Mouse (Mus musculus): Measurements from ENCODE around the gene Rab44.
A peak's percentile ranks its signal among the peaks of the same experiment; 100 is the strongest.
"Not testable (repeated sequence)": the region's sequence is repeated elsewhere in the genome, so short reads cannot be mapped to it uniquely, and the experiment has no call there.

Gene Rab44

GRCm38 (mm10) chr17:29113591-29114352 lies at the start of gene Rab44:
Gene Rab44, plus strand, starts transcription at chr17:29114145.
- peak; percentile 43 for DNase-seq

GRCm38 (mm10) chr17:29065245-29065940 lies 48.6 kb upstream of the Rab44 start:
- DNase-seq, result no peak

GRCm38 (mm10) chr17:29065971-29066370 lies 48.0 kb upstream of the Rab44 start:
- DNase-seq, result no peak

- not testable (repeated sequence) for DNase-seq
These were observed 46.5 kb upstream of the Rab44 start for GRCm38 (mm10) chr17:29067416-29067815.

DNA sequence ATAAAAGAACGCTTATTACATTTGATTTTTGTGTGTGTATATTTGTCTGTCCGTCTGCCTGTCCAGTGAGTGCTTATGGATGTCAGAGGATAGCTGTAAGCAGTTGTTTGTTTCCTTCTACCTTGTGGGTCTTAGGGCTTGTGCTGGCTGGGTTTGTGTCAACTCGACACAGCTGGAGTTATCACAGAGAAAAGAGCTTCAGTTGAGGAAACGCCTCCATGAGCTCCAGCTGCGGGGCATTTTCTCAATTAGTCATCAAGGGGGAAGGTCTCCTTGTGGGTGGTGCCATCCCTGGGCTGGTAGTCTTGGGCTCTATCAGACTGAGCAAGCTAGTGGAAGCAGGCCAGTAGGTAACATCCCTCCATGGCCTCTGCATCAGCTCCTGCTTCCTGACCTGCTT lies 46.1 kb upstream of the Rab44 start:
- DNase-seq, result no peak

GRCm38 (mm10) chr17:29069063-29069462 lies 44.9 kb upstream of the Rab44 start:
- no peak for DNase-seq

GRCm38 (mm10) chr17:29071820-29072219 lies 42.1 kb upstream of the Rab44 start:
- no peak for DNase-seq

GRCm38 (mm10) chr17:29072701-29073307 lies 41.1 kb upstream of the Rab44 start:
- no peak for DNase-seq

DNA sequence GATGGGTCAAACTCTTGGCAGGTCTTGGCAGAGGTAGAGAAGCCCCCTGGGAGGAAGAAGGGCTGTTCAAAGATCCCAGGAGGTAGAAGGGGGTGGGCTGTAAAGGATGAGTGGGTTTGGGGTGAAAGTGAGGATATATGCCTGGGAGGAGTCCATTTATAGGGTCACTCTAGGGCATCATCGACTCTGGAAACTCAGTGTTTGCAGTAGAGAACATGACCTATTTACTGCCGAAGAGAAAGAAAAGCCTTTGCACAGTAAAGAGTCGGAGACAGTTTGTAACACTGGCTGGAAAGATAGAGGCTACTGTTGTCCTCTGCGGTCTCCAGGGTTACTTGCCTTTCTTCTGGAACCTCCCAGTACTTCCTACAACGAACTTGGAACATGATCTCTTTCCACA lies 40.6 kb upstream of the Rab44 start:
- DNase-seq, result no peak

GRCm38 (mm10) chr17:29074085-29074484 lies 39.9 kb upstream of the Rab44 start:
- no peak for DNase-seq

GRCm38 (mm10) chr17:29076235-29076634 lies 37.7 kb upstream of the Rab44 start:
- DNase-seq, result no peak

- DNase-seq, result peak; percentile 79
These were observed 36.0 kb upstream of the Rab44 start for GRCm38 (mm10) chr17:29077786-29078509.

GRCm38 (mm10) chr17:29078519-29079383 lies 35.2 kb upstream of the Rab44 start:
- peak; percentile 86 for DNase-seq

- no peak for DNase-seq
These were observed 33.0 kb upstream of the Rab44 start for GRCm38 (mm10) chr17:29080758-29081617.

GRCm38 (mm10) chr17:29081618-29082381 lies 32.1 kb upstream of the Rab44 start:
- no peak for DNase-seq

DNA sequence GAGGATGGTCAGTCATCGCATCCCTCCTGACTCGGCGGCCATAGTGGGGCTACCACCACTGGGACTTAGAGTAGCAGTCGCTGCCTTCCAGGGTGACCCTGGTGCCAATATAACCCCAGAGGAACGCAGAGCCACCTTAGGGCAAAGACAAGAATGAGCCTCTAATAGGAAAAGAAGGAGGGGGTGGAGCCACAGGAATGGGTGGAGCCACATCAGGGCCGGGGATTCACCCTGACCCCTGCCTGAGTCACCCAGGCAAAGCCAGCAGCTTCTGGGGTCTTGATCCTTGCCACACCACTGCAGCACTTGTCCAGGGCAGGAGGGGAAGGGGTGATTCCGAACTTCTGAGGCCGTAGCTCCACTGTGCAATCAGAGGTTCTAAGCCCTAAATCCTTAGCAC lies 30.4 kb upstream of the Rab44 start:
- no peak for DNase-seq

GRCm38 (mm10) chr17:29084656-29085055 lies 29.3 kb upstream of the Rab44 start:
- no peak for DNase-seq

DNA sequence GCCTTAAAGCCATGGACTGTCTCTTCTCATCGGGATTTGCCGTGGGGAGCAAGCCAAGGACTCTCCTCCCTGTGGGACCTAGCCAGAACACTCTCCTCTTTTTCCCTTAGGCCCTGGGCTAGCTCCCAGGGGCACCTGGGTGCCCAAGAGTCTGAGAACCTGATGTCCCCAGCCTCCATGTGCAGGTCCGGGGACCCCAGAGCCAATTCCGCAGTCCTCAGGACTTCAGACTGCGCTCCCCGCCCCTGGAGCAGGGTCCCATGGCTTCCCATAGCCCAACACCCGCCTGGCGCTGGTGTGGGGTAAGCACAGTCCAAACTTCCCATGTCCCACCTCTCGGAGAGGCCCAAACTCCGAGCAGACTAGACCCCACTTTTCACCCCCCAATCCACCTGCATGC lies 28.7 kb upstream of the Rab44 start:
- no peak for DNase-seq

DNA sequence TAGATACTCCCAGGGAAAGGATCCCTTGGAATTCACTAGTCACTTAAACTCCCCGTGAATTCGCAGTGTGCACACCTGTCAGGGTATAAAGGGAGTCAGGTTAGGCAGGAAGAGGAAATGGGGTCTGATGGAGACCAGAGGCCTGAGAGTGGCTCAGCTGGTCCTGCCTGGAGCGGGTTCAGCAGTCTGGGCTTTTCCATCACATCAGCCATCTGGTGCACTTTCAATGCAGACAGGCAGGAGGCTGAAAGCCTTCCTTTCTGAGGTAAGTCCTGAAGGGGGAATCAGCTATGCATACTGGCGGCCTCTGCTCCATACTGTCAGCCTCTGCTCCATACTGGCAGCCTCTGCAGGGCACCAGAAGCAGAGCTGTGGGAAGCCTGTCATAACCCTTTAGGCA lies 27.0 kb upstream of the Rab44 start:
- no peak for DNase-seq

- DNase-seq, result no peak
These were observed 23.2 kb upstream of the Rab44 start, which contains the start of gene Cdkn1a for GRCm38 (mm10) chr17:29090776-29091175. Gene Cdkn1a, plus strand, starts transcription at chr17:29090976.
